Mouse (Mus musculus): ENCODE measurements at regions not wholly inside any gene's neighbourhood (a gene's known extent, or its start where the extent isn't known, plus 50 kb on each side); places are given as distances from the start of the nearest gene placed in this dataset.
A peak's percentile ranks its signal among the peaks of the same experiment; 100 is the strongest.
"Not testable (repeated sequence)": the region's sequence is repeated elsewhere in the genome, so short reads cannot be mapped to it uniquely, and the experiment has no call there.

- DNase-seq (ENCODE audit: low spot score) = no peak
Measured at GRCm38 (mm10) chr14:90488301-90488700, 2017.1 kb upstream of the Pcdh20 start.

GRCm38 (mm10) chr14:90447971-90448370 lies 1976.8 kb upstream of the Pcdh20 start:
- DNase-seq (ENCODE audit: low spot score) = no peak

GRCm38 (mm10) chr14:90432874-90433543 lies 1961.8 kb upstream of the Pcdh20 start:
- DNase-seq (ENCODE audit: low spot score) = peak; percentile 89

- DNase-seq (ENCODE audit: low spot score) = no peak
Measured at GRCm38 (mm10) chr14:90412707-90413106, 1941.5 kb upstream of the Pcdh20 start.

GRCm38 (mm10) chr14:90406350-90406749 lies 1935.2 kb upstream of the Pcdh20 start:
- no peak for DNase-seq (ENCODE audit: low spot score)

- no peak for DNase-seq (ENCODE audit: low spot score)
Measured at GRCm38 (mm10) chr14:90405476-90405875, 1934.3 kb upstream of the Pcdh20 start.

GRCm38 (mm10) chr14:90367256-90367936 lies 1896.2 kb upstream of the Pcdh20 start:
- no peak for DNase-seq (ENCODE audit: low spot score)

GRCm38 (mm10) chr14:90334541-90334940 lies 1863.3 kb upstream of the Pcdh20 start:
- DNase-seq (ENCODE audit: low spot score) = no peak

- DNase-seq (ENCODE audit: low spot score) = not testable (repeated sequence)
Measured at GRCm38 (mm10) chr14:90295456-90295855, 1824.3 kb upstream of the Pcdh20 start.

- no peak for DNase-seq (ENCODE audit: low spot score)
Measured at GRCm38 (mm10) chr14:90246042-90246441, 1774.8 kb upstream of the Pcdh20 start.

- no peak for DNase-seq (ENCODE audit: low spot score)
Measured at GRCm38 (mm10) chr14:90232661-90233060, 1761.5 kb upstream of the Pcdh20 start.

- no peak for DNase-seq (ENCODE audit: low spot score)
Measured at GRCm38 (mm10) chr14:90200294-90200693, 1729.1 kb upstream of the Pcdh20 start.

GRCm38 (mm10) chr14:90197791-90198190 lies 1726.6 kb upstream of the Pcdh20 start:
- DNase-seq (ENCODE audit: low spot score) = no peak

- no peak for DNase-seq (ENCODE audit: low spot score)
Measured at GRCm38 (mm10) chr14:90172729-90173128, 1701.5 kb upstream of the Pcdh20 start.

Measured in embryo, embryonic 10 days (tissue).